In genomic region chr9:29586381-29586770, GRCm38 (mm10) we compare ENCODE assay signal across 19 mouse cellular contexts.
DNase-seq lines count a peak whose midpoint lies in the region; ATAC-seq lines count a peak whose summit lies in the region.
"Had no signal": no experiment of that assay in that cellular context is flagged by ENCODE, and none has a peak within 500 bp of the region (broad histone marks: within the 10 kb centered on the region; RNA-seq: fewer than 3 reads in every experiment).

No protein-coding gene starts in this region.

- ATAC-seq in hindbrain, embryonic 15.5 days (ENCODE audit: low FRiP score, low read depth), result 0 out of 2 replicates have a peak, but pooled peaks have one; percentile 38
- no peak for ATAC-seq in hindbrain, embryonic 11.5 days (ENCODE audit: low FRiP score)
- ATAC-seq: forebrain, embryonic 14.5 days; Patski had no signal

- WGBS in hindbrain, embryonic 15.5 days, result 83% methylated on average over 10 of the region's 10 CpGs
- 89% methylated on average over 10 of the region's 10 CpGs for WGBS in hindbrain, embryonic 11.5 days

- H3K27me3 ChIP-seq in hindbrain, embryonic 15.5 days, result no peaks in the 10 kb centered on the region
- no peaks in the 10 kb centered on the region for H3K27me3 ChIP-seq in hindbrain, embryonic 11.5 days (ENCODE audit: control insufficient read depth, insufficient read depth, low read length)
- H3K27me3 ChIP-seq: CH12.LX; embryonic facial prominence, embryonic 12.5 days; embryonic facial prominence, embryonic 15.5 days; heart, embryonic 12.5 days; heart, embryonic 15.5 days had no signal

- no peaks in the 10 kb centered on the region for H3K36me3 ChIP-seq in hindbrain, embryonic 15.5 days
- no peaks in the 10 kb centered on the region for H3K36me3 ChIP-seq in hindbrain, embryonic 11.5 days (ENCODE audit: control insufficient read depth, insufficient read depth, low read length)
- H3K36me3 ChIP-seq: embryonic facial prominence, embryonic 12.5 days; embryonic facial prominence, embryonic 15.5 days; G1E; heart, embryonic 12.5 days; heart, embryonic 15.5 days; hindbrain, embryonic 13.5 days had no signal

- no peak overlapping the region for H3K4me2 ChIP-seq in hindbrain, embryonic 15.5 days
- H3K4me2 ChIP-seq in hindbrain, embryonic 11.5 days (replicated peaks; ENCODE audit: low read depth, low read length), result no peak overlapping the region
- H3K4me2 ChIP-seq: embryonic facial prominence, embryonic 12.5 days; embryonic facial prominence, embryonic 15.5 days; heart, embryonic 12.5 days; heart, embryonic 15.5 days; hindbrain, embryonic 13.5 days had no signal

- no peak overlapping the region for H3K9ac ChIP-seq in hindbrain, embryonic 15.5 days
- no peak overlapping the region for H3K9ac ChIP-seq in hindbrain, embryonic 11.5 days (ENCODE audit: low read depth, low read length)
- H3K9ac ChIP-seq: embryonic facial prominence, embryonic 12.5 days; embryonic facial prominence, embryonic 15.5 days; forebrain, postnatal 0 days; heart, embryonic 12.5 days; heart, embryonic 15.5 days; hindbrain, embryonic 13.5 days had no signal

- no peak overlapping the region for H3K27ac ChIP-seq in hindbrain, embryonic 15.5 days (replicated peaks)
- no peak overlapping the region for H3K27ac ChIP-seq in hindbrain, embryonic 11.5 days (ENCODE audit: low read depth, low read length)
- H3K27ac ChIP-seq: embryonic facial prominence, embryonic 12.5 days; embryonic facial prominence, embryonic 15.5 days; heart, embryonic 15.5 days had no signal

- H3K4me1 ChIP-seq in hindbrain, embryonic 15.5 days (replicated peaks), result peaks cover 18% of the 10 kb centered on the region
- no peaks in the 10 kb centered on the region for H3K4me1 ChIP-seq in hindbrain, embryonic 11.5 days (replicated peaks; ENCODE audit: control insufficient read depth, insufficient read depth, low read length)
- H3K4me1 ChIP-seq: embryonic facial prominence, embryonic 12.5 days; embryonic facial prominence, embryonic 15.5 days had no signal

- H3K4me3 ChIP-seq in hindbrain, embryonic 15.5 days, result no peak overlapping the region
- H3K4me3 ChIP-seq in hindbrain, embryonic 11.5 days (ENCODE audit: low read depth, low read length), result no peak overlapping the region
- H3K4me3 ChIP-seq: embryonic facial prominence, embryonic 12.5 days; embryonic facial prominence, embryonic 15.5 days; heart, embryonic 12.5 days; heart, embryonic 15.5 days; hindbrain, embryonic 13.5 days had no signal

- no peaks in the 10 kb centered on the region for H3K9me3 ChIP-seq in hindbrain, embryonic 15.5 days
- no peaks in the 10 kb centered on the region for H3K9me3 ChIP-seq in hindbrain, embryonic 11.5 days (ENCODE audit: control insufficient read depth, low read length)
- H3K9me3 ChIP-seq: embryonic facial prominence, embryonic 12.5 days; embryonic facial prominence, embryonic 15.5 days; heart, embryonic 12.5 days; heart, embryonic 15.5 days; hindbrain, embryonic 13.5 days had no signal

- DNase-seq in cerebellum, postnatal 14 days, result peak; percentile 45 to 66
- DNase-seq in cerebellum, adult 9-10 months, result no peak
- DNase-seq in hindbrain, embryonic 11.5 days (ENCODE audit: low spot score), result no peak
- DNase-seq in brain, adult 2 months (ENCODE audit: low read depth, low spot score), result peak; percentile 45
- DNase-seq in gonadal fat pad, adult 2 months (ENCODE audit: low read depth), result peak; percentile 14
- no peak for DNase-seq in left cerebral cortex, adult 8-10 months (ENCODE audit: low spot score in 2 of 2)
- DNase-seq: B cell, adult 2 months; kidney, adult 11 months had no signal

Comparison
In these comparisons a context has a peak if more than half of its experiments do, and no peak if none do; other contexts are left out.
1. DNase-seq: peak in cerebellum, postnatal 14 days (2 of 2), brain, adult 2 months (single experiment) and gonadal fat pad, adult 2 months (single experiment); none in cerebellum, adult 9-10 months (single experiment), hindbrain, embryonic 11.5 days (single experiment) and left cerebral cortex, adult 8-10 months (0 of 2).